Mouse (Mus musculus) forebrain, embryonic 16.5 days (tissue): ENCODE results near the gene Cela2a. TPM values are rescaled to one million over a fixed set of nuclear protein-coding genes. Genes with fewer than 3 reads are reported as not detected.

Experiments
- ATAC-seq: fragments of 200-750 bp; cut with Nextera tagmentation; 2 replicates; pipeline ENCODE4 v1.8.0; 2017; ENCODE audit warnings: mild to moderate bottlenecking, moderate library complexity
- H3K27ac ChIP-seq: fragments of 300-500 bp; sonication (generic); 2 replicates; pipeline ENCODE4 v1.5.1; 2014; ENCODE audit warnings: low read length, control low read depth
- H3K27me3 ChIP-seq: fragments of 300-500 bp; sonication (generic); replicated peaks from 2 replicates; pipeline ENCODE4 v1.6.1; 2014; ENCODE audit warnings: low read length; ENCODE audit not compliant: control insufficient read depth, insufficient read depth
- H3K36me3 ChIP-seq: fragments of 300-500 bp; sonication (generic); 2 replicates; pipeline ENCODE4 v1.6.1; 2014; ENCODE audit not compliant: control insufficient read depth, insufficient read depth
- H3K4me1 ChIP-seq: fragments of 300-500 bp; sonication (generic); replicated peaks from 2 replicates; pipeline ENCODE4 v1.6.1; 2014; ENCODE audit warnings: low read length; ENCODE audit not compliant: control insufficient read depth, insufficient read depth
- H3K4me2 ChIP-seq: fragments of 300-500 bp; sonication (generic); 2 replicates; pipeline ENCODE4 v1.6.1; 2014; ENCODE audit warnings: mild to moderate bottlenecking, low read length, control low read depth
- H3K4me3 ChIP-seq: fragments of 300-500 bp; sonication (generic); replicated peaks from 2 replicates; pipeline ENCODE4 v1.5.1; 2014; ENCODE audit warnings: mild to moderate bottlenecking, low read length, control low read depth
- H3K9ac ChIP-seq: fragments of 300-500 bp; sonication (generic); replicated peaks from 2 replicates; pipeline ENCODE4 v1.6.1; 2014; ENCODE audit warnings: low read depth, low read length, control low read depth
- H3K9me3 ChIP-seq: fragments of 300-500 bp; sonication (generic); 2 replicates; pipeline ENCODE4 v1.6.1; 2016; ENCODE audit warnings: low read length; ENCODE audit not compliant: control insufficient read depth
- WGBS: fragments of 180-500 bp; shearing (Covaris S2); extraction: QIAGEN DNeasy Blood & Tissue Kit; methylation state at CpG from one replicate; pipeline ENCODE4 v1.1.7; 2014; 5-methylcytosine and 5-hydroxymethylcytosine counted together
- polyA plus RNA-seq: library from polyadenylated mRNA; unstranded; fragments of >200 nt; fragmentation: Nextera tagmentation; extraction: Ambion mirVana; gene quantifications from 2 replicates; pipeline ENCODE4 v1.2.1, GENCODE M21; 2015

The Cela2a gene
- polyA plus RNA-seq, 1 experiment from 2014 or later = not detected

DNA sequence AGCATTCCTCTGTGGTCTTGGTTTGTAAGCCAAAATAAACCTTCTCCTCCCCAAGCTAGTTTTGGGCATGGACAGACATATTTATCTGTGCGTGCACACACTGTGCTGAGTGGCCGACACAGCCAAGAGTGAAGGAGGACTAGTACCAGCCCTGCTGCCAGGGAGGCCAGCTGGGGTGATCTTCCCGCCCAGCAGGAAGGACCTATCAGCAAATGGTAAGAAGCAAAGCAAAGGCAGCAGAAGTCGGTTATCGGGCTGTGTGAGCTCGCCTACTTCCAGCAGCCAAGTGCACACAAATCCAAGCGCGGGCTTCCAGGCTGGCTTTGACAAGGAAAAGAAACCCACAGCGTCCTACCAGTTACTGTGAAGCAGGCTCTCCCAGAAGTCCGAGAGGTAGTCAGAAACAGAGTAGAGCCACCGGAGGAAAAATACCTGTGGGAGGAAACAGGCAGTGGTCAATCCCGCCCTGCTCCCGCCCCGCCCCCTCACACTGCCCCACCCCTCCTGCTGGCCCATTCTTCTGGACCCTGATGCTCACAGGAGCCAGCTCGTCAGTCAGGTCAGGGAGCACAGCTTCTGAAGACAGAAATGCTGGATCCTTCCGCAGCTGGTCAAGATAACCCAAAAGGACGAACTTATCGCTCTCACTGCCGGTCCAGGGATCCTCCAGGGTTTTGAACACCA lies 58.5 kb downstream of the Cela2a start:
- Histone ChIP-seq H3K4me1 (peaks cover 19% of the 10 kb centered on the region), H3K36me3 (peaks cover 19% of the 10 kb centered on the region), H3K27me3 (no peaks in the 10 kb centered on the region), H3K9me3 (no peaks in the 10 kb centered on the region), H3K4me3 (no peak overlapping the region), H3K4me2 (no peak overlapping the region), H3K27ac (peak overlapping the region; percentile 82), H3K9ac (no peak overlapping the region)
- peak; percentile 51 for ATAC-seq
- WGBS = 68% methylated on average over 19 of the region's 19 CpGs

DNA sequence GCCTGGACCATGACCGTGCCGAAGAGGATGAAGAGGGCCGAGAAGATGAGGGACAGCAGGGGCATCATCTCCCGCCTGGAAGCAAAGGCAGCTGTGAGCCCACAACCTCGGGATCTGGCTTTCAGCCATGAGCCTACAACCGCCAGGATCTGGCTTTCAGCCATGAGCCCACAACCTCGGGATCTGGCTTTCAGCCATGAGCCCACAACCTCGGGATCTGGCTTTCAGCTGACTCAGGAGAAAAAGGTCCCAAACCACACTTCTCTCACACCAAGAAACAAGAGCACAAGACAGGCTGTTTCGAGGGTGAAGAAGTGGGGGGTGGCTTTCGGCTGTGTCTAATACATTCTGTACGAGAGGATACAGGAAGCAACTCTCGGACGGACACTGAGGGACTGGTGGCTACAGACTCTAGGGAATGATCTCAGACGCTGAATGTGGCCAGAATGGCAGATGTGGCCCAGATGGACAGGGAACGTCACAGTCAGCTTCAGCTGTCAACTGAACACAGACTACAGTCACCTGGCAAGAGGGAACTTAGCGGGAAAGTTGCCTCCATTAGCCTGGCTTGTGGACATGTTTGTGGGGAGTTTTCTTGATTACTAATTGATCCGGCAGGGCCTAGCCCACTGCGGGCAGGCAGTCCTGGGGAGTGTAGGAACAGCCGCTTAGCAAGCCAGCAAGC lies 59.1 kb downstream of the Cela2a start:
- ATAC-seq = peak; percentile 79
- Histone ChIP-seq H3K9ac (0 out of 2 replicates have a peak overlapping the region, but pooled peaks have one; percentile 11), H3K36me3 (peaks cover 21% of the 10 kb centered on the region), H3K4me1 (peaks cover 19% of the 10 kb centered on the region), H3K27ac (peak overlapping the region; percentile 82), H3K4me2 (peak overlapping the region; percentile 20), H3K27me3 (no peaks in the 10 kb centered on the region), H3K9me3 (no peaks in the 10 kb centered on the region), H3K4me3 (no peak overlapping the region)
- WGBS = 25% methylated on average over 19 of the region's 19 CpGs

DNA sequence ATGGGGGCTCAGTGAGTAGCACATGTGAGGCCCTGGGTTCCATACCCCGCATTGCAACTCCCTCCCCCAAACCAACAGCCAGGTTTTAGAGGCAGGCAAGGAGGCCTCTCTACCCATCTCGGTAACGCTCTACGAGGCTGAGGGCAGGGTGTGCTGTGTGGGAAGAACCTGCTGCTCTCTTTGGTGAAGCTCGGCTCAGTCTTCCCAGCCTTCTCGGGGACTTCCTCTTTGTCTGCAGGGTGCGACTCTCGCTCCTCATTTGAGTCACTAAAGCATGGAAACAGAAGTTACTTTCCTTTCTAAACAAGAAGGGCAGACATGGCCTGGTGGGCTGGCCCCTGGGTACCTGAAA lies 59.7 kb downstream of the Cela2a start:
- 49% methylated on average over 8 of the region's 8 CpGs for WGBS

DNA sequence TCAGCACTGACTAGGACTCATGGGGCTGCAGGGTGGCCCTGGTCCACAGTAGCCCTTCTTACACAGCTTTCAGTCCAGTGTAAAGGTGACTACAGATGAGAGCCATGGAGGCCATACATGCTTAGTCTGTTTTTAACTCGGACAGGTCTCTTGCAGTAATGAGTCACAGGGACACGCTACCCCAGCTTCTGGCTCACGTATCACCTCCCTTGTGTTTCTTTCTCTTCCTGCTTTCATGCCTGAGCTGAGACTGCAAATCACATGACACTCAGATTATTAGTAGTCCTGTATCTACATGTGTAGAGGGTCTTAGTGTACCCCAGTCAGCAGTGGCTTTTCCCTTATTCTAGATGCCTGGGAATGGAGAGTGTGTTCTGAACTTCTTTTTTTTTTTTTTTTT lies 61.0 kb downstream of the Cela2a start:
- Histone ChIP-seq H3K27ac (no peak overlapping the region), H3K27me3 (no peaks in the 10 kb centered on the region), H3K4me2 (no peak overlapping the region), H3K4me3 (no peak overlapping the region), H3K9ac (no peak overlapping the region), H3K4me1 (peaks cover 19% of the 10 kb centered on the region), H3K9me3 (no peaks in the 10 kb centered on the region), H3K36me3 (peaks cover 24% of the 10 kb centered on the region)
- 95% methylated on average over 3 of the region's 3 CpGs for WGBS
- no peak for ATAC-seq

More for the DNA sequence above, 59.7 kb downstream of the Cela2a start:
- peaks cover 19% of the 10 kb centered on the region for H3K4me1 ChIP-seq
- H3K36me3 ChIP-seq = peaks cover 24% of the 10 kb centered on the region
- no peak overlapping the region for H3K4me3 ChIP-seq
- peak overlapping the region; percentile 82 for H3K27ac ChIP-seq
- H3K9me3 ChIP-seq = no peaks in the 10 kb centered on the region
- no peaks in the 10 kb centered on the region for H3K27me3 ChIP-seq
- peak; percentile 51 for ATAC-seq
- H3K9ac ChIP-seq = no peak overlapping the region
- peak overlapping the region; percentile 20 for H3K4me2 ChIP-seq

Other genes with a start within 250 kb of the Cela2a start
- gene Fblim1, start 220.1 kb downstream of the Cela2a start, polyA plus RNA-seq = 18.8 and 27.8 TPM in 2 replicates
- gene Tmem82, start 207.5 kb downstream of the Cela2a start, polyA plus RNA-seq = 0.13 and 0.19 TPM in 2 replicates
- 0.08 TPM in 1 of 2 replicates, not detected in the other for gene Slc25a34, start 202.3 kb downstream of the Cela2a start, polyA plus RNA-seq
- 5.0 and 7.0 TPM in 2 replicates for gene Plekhm2, start 161.3 kb downstream of the Cela2a start, polyA plus RNA-seq
- 0.99 and 1.4 TPM in 2 replicates for gene Rsc1a1, start 140.6 kb downstream of the Cela2a start, polyA plus RNA-seq
- 13.1 and 14.3 TPM in 2 replicates for gene Ddi2, start 102.7 kb downstream of the Cela2a start, polyA plus RNA-seq
- gene Agmat, start 79.5 kb downstream of the Cela2a start, polyA plus RNA-seq = not detected in 2 replicates
- gene Dnajc16, start 35.2 kb downstream of the Cela2a start, polyA plus RNA-seq = 5.3 and 6.4 TPM in 2 replicates
- gene Casp9, start 32.5 kb downstream of the Cela2a start, polyA plus RNA-seq = 15.8 and 16.6 TPM in 2 replicates
- gene Ctrc, start 20.2 kb upstream of the Cela2a start, polyA plus RNA-seq = not detected in 2 replicates
- gene Efhd2, start 48.8 kb upstream of the Cela2a start, polyA plus RNA-seq = 69.9 and 76.8 TPM in 2 replicates
- gene Fhad1, start 188.9 kb upstream of the Cela2a start, polyA plus RNA-seq = 1.6 and 1.8 TPM in 2 replicates